Mouse (Mus musculus) left cerebral cortex, adult 8-10 months (tissue): ENCODE data around the gene Ctss. TPM values are rescaled to one million over a fixed set of nuclear protein-coding genes. Genes with fewer than 3 reads are reported as not detected.
A peak's percentile ranks its signal among the peaks of the same experiment; 100 is the strongest.

Source experiments
- DNase-seq, 2 experiments: peaks; one replicate each; pipeline ENCODE4 v3.0.0; 2022; ENCODE audit warnings: low spot score in 2 of 2
- total RNA-seq, 4 experiments: library from RNA; stranded (reverse); gene quantifications; 2 replicates each; pipeline ENCODE4 v1.2.4; 2022

The Ctss gene
- total RNA-seq = 100 to 1,000 TPM in 2 of 4 experiments, 10 to 100 TPM in 2; 59.3 to 341 (median 163) TPM

- no peak for DNase-seq
Measured at GRCm38 (mm10) chr3:95526622-95527211, at the start of gene Ctss. Ctss (plus strand) TSS chr3:95526786.

DNA sequence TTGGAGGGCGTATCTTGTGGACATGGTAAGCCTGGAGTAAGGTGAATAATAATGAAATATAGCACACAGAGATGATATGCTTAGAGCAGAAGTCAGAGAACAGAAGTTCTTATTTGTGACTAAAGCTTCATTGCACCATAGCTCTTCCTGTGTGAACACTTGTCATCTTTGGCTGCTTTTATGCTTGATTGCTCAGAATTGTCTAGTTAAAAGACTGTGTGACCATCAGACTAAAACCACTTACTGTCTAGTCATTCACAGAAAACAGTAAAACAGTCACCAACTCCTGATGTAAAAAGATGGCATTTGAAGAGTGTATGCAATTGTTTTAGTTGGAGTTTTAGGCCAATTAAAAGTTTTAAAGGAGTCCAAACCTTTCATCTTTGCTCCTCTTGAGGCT, 47.6 kb upstream of the Ctss start:
- no peak for DNase-seq

GRCm38 (mm10) chr3:95486421-95486820, 40.2 kb upstream of the Ctss start:
- no peak for DNase-seq

DNA sequence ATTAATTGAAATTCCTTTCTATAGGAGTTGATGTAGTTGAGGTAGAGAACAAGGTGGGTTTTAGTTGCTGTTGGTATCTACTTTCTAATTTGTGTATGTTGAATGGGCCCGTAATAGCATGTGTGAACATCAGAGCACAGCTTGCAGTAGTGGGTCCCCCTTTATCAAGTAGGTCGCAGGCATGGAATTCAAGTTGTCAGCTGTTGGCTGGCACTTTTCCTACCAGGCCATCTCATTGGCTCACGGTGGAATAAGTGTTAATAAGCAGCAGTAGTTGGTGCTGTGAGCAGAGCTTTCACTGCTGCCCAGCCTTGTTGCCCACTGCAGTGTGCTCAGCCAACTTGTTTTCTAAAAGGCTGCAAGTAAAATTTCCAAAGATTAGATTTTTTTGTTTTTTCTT, 37.9 kb upstream of the Ctss start:
- no peak for DNase-seq

DNA sequence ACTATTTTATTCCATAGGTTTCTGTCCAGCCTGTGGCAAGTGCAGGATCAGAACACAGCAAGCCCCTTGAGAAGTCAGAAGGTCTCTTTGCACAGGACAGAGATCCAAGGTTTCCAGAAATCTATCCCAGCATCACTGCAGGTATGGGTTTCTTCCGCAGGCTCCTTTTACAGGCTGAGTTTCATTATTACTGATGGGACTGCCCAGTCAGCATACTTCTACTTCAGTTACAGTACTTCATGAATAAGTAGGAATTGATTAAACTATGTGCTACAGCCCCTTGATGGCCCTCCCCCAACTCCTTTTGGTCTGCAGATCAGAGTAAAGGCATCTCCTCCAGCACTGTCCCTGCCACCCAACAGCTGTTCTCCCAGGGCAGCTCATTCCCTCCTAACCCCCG, 36.3 kb upstream of the Ctss start:
- DNase-seq = no peak

DNA sequence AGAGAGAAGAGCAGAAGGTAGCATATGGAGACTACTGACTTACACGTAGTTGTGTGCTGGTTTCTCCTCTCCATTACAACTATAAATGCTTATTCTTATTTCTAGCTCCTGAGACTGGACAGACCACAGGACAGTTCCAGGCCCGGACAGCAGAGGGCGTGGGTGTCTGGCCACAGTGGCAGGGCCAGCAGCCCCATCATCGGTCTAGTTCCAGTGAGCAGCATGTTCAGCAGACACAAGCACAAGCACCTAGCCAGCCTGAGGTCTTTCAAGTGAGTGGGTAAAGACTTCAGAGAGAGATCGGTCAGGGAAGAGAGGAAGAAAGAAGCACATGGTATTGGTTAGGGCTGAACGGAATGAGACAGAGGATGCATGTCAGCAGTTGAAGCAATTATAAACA, 32.2 kb upstream of the Ctss start:
- DNase-seq = peak in 1 of 2 experiments; percentile 36

GRCm38 (mm10) chr3:95498229-95498628, 28.4 kb upstream of the Ctss start:
- DNase-seq = no peak

GRCm38 (mm10) chr3:95499024-95499423, 27.6 kb upstream of the Ctss start, which contains the start of gene Ctsk:
Ctsk (plus strand) TSS chr3:95499256.
- DNase-seq = no peak

- DNase-seq = no peak
Measured at GRCm38 (mm10) chr3:95499496-95500140, 27.0 kb upstream of the Ctss start.

DNA sequence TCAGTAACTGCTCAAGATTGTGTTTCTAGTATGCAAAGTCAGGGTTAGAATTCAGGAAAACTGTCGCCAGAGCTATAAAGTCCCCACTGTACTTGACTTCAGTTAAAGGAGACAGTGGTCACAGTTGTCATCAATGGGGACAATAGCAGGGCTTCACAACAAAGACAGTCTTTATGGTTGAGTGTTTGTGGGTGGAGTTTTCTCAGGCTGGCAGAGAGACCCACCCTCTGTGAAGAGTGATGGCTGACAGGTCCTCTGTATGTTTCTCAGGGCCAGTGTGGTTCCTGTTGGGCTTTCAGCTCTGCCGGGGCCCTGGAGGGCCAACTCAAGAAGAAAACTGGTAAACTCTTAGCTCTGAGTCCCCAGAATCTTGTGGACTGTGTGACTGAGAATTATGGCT, 24.3 kb upstream of the Ctss start:
- DNase-seq = no peak

- no peak for DNase-seq
Measured at GRCm38 (mm10) chr3:95509348-95509747, 17.2 kb upstream of the Ctss start.

DNA sequence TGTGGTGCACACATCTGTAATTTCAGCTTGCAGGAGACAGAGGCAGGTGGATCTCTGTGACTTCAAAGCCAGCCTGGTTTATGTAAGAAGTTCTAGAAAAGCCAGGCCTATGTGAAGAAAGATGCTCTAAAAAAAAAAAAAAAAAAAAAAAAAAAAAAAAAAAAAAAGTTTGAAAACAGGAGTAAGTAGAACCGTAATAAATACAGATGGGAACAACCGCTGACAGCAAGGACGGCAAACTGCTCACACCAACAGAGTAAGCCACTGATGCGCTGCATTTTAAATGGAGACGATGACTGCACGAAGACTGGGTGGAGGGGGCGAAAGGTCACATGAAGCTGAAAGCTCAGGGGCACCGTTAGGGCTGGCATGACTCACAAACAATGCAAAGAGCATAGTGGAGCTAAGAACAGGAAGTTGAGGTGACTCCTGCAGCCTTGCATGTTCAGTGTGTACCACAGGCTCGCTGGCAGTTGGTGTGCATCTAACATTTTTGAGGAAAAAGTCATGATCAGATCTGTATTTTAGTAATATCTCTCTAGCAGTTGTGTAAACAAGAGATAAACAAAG, 14.9 kb upstream of the Ctss start:
- DNase-seq = no peak

DNA sequence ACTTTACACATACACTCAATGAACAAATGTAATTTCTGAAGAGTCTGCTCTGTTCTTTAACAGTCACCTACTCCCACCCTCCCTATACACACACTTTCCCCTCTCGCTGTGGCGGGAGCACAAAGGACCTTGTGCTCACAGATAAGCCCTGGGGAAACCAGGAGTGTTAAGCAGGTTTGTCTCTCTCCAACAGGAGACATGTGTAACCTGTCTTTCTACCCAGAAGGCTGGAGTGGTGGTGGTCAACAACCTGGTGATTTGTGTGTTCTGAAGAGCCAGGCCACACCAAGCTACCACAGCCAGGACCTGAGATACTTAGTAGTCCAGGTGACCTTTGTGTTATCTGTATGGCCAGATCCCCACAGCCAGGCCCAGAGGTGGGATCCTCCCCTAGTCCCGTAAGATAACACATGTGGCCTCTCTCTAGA, 10.0 kb upstream of the Ctss start:
- DNase-seq = no peak

GRCm38 (mm10) chr3:95517493-95517898, 9.1 kb upstream of the Ctss start:
- peak; percentile 33 to 62 for DNase-seq

DNA sequence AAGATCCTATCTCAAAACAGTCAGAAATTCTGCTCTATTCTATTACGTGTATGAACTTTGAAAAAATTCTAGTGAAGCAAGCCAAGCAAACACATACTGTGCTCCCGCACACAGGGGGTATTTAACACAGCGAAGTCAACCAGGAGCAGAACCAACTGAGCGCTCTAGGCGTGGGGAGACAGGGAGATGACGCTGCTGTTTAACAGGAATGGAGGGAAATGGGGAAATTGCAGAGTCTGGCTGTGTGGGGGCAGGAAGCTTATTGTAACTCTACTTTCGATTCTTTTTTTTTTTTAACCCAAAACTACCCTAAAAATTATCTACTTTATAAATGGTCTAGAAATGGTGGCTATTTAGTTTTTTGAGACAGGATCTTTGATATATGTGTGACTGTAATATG, 7.7 kb upstream of the Ctss start:
- DNase-seq = no peak

- DNase-seq = no peak
Measured at GRCm38 (mm10) chr3:95519315-95519714, 7.3 kb upstream of the Ctss start.

GRCm38 (mm10) chr3:95520100-95520499, 6.5 kb upstream of the Ctss start:
- no peak for DNase-seq

DNA sequence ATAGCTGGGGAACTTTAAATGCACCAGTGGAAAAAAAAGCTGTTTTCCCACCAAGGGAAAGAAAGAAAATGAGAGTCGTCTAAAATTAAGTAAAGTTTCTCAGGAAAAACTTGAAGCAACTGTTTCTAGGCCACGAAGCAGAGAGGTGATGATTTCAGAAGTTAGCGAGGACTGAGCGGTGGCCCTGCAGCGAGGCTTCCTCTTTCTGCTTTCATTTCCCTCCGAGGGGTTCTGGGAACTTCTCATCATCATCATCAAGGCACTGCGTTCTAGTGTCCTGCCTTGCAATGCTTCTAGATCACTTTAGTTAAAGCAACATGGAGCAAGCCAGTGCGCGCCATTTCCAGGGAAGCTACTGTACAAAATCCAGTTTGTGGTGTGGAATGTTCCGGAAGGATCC, 5.4 kb upstream of the Ctss start:
- DNase-seq = no peak

DNA sequence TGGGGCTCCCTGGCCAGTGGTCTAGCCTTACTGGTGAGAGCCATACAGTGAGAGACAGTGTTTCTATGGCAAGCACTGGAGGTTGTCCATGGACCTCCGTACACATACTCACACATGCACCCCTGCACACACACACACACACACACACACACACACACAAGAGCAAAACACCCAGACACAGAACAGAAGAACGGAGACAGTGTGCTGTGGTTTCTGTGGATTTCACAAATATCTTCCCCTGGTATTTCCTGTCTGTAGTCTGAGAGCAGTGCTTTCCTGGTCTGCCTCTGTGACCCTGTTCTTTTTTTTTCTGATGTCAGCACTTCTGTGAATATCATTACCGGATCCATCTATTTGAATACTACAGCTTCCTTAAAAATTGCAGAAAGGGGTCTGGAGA, 2.9 kb upstream of the Ctss start:
- no peak for DNase-seq

GRCm38 (mm10) chr3:95524673-95525072, 1.9 kb upstream of the Ctss start:
- no peak for DNase-seq

DNA sequence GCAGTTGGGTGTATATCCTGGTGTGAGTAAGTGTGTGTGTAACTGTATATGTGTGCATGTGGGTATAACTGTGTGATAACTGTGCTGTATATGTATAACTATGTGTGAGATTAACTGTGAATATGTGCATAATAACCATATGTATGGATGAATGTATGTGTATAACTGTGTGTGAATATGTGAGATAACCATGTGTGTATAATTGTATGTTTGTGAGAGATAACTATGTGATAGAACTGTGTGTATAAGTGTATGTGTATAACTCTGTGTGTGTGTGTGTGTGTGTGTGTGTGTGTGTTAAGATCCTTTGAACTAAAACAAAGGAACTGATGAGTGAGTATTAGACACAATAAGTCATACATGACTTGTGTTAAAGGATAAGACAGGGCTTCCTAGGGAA, 475 bp upstream of the Ctss start:
- DNase-seq = no peak

DNA sequence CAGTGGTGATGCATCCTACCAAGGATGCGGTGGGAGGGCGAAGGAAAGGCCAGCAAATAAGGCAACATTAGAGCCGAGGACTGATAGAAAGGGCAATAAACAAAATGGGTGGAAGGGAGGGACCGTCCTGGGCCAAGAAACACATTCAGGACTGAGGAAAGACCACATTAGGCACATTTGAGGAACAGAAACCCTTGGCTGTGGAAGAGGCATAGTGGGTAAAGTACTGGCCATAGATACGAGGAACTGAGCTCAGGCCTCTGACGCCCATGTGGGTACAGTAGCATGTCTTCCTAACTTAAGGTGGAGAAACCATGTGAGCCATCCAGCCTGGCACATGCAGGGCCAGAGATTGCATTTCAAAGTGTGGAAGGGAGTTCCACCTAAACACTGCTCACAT, 3.2 kb downstream of the Ctss start:
- DNase-seq = no peak

DNA sequence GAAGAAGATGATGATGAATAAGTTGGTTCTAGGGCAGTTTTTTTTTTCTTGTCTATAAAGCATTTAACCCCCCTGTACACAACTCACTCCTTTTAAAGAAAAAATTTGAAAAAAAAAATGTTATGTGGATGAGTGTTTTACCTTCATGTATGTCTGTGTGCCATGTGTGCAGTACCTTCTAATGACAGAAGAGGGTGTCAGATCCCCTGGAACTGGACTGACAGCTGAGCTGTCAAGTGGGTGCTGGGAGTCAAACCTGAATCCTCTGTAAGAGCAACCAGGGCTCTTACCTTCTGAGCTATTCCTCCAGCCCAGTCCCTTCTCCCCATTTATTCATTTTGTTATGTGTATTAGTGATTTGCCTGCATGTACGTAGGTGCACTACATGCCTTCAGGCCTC, 4.4 kb downstream of the Ctss start:
- DNase-seq = no peak
